Mouse (Mus musculus) heart, postnatal 10 days (tissue): ENCODE data around the gene Prickle1. TPM values are rescaled to one million over a fixed set of nuclear protein-coding genes. Genes with fewer than 3 reads are reported as not detected.

Experiments
- DNase-seq, 2 experiments: peaks; one replicate each; pipeline ENCODE4 v3.0.0; 2021
- intact Hi-C: fragments of 180-260 bp; cut with DNase I; formaldehyde crosslinking; loops from one replicate; pipeline ENCODE4 v1.15.1; 2025
- total RNA-seq, 2 experiments: library from RNA; stranded (reverse); gene quantifications; 2 replicates each; pipeline ENCODE4 v1.2.3; 2021

The Prickle1 gene
- total RNA-seq, 2 experiments from 2014 or later: 24.1 to 36.4 TPM

GRCm38 (mm10) chr15:93515316-93515715, 80.4 kb downstream of the Prickle1 start:
- intact Hi-C loops: loop anchor here (5.0 kb wide), 2 partner anchors 243 to 697 kb away; no protein-coding TSS in a partner anchor
- no peak for DNase-seq

GRCm38 (mm10) chr15:93513939-93514341, 81.8 kb downstream of the Prickle1 start:
- DNase-seq: peak; percentile 35 to 48
- intact Hi-C loops: no loop called here

GRCm38 (mm10) chr15:93512437-93512836, 83.3 kb downstream of the Prickle1 start:
- intact Hi-C loops: no loop called here

GRCm38 (mm10) chr15:93510690-93511336, 84.9 kb downstream of the Prickle1 start:
- intact Hi-C loops: no loop called here
- no peak for DNase-seq

More at GRCm38 (mm10) chr15:93512437-93512836, 83.3 kb downstream of the Prickle1 start:
- DNase-seq: no peak

GRCm38 (mm10) chr15:93504808-93505207, 90.9 kb downstream of the Prickle1 start:
- intact Hi-C loops: no loop called here
- DNase-seq: no peak

- intact Hi-C loops: no loop called here
- no peak for DNase-seq
These were observed 92.4 kb downstream of the Prickle1 start for GRCm38 (mm10) chr15:93503201-93503745.

GRCm38 (mm10) chr15:93502703-93503102, 93.0 kb downstream of the Prickle1 start:
- intact Hi-C loops: no loop called here

GRCm38 (mm10) chr15:93499866-93500265, 95.8 kb downstream of the Prickle1 start:
- intact Hi-C loops: no loop called here
- DNase-seq: no peak

More at GRCm38 (mm10) chr15:93502703-93503102, 93.0 kb downstream of the Prickle1 start:
- DNase-seq: no peak

GRCm38 (mm10) chr15:93494700-93495099, 101.0 kb downstream of the Prickle1 start:
- intact Hi-C loops: no loop called here
- peak; percentile 28 for DNase-seq

GRCm38 (mm10) chr15:93489597-93489996, 106.1 kb downstream of the Prickle1 start:
- no peak for DNase-seq
- intact Hi-C loops: no loop called here

GRCm38 (mm10) chr15:93486066-93486465, 109.6 kb downstream of the Prickle1 start:
- no peak for DNase-seq
- intact Hi-C loops: no loop called here

GRCm38 (mm10) chr15:93485252-93485651, 110.4 kb downstream of the Prickle1 start:
- intact Hi-C loops: no loop called here
- DNase-seq: no peak

- intact Hi-C loops: no loop called here
- DNase-seq: no peak
These were observed 111.4 kb downstream of the Prickle1 start for GRCm38 (mm10) chr15:93484261-93484710.

- DNase-seq: no peak
- intact Hi-C loops: no loop called here
These were observed 114.6 kb downstream of the Prickle1 start for GRCm38 (mm10) chr15:93481112-93481511.

- peak; percentile 24 to 25 for DNase-seq
- intact Hi-C loops: no loop called here
These were observed 116.2 kb downstream of the Prickle1 start for GRCm38 (mm10) chr15:93479445-93479844.

GRCm38 (mm10) chr15:93478676-93479075, 117.0 kb downstream of the Prickle1 start:
- intact Hi-C loops: no loop called here
- no peak for DNase-seq

- intact Hi-C loops: no loop called here
- DNase-seq: no peak
These were observed 118.0 kb downstream of the Prickle1 start for GRCm38 (mm10) chr15:93477729-93478128.

- no peak for DNase-seq
- intact Hi-C loops: no loop called here
These were observed 120.0 kb downstream of the Prickle1 start for GRCm38 (mm10) chr15:93475688-93476087.

GRCm38 (mm10) chr15:93474277-93474676, 121.4 kb downstream of the Prickle1 start:
- intact Hi-C loops: no loop called here
- DNase-seq: no peak

- intact Hi-C loops: no loop called here
- DNase-seq: no peak
These were observed 123.6 kb downstream of the Prickle1 start for GRCm38 (mm10) chr15:93472089-93472488.

GRCm38 (mm10) chr15:93471651-93472050, 124.0 kb downstream of the Prickle1 start:
- intact Hi-C loops: no loop called here
- DNase-seq: no peak

- intact Hi-C loops: no loop called here
- DNase-seq: no peak
These were observed 134.6 kb downstream of the Prickle1 start for GRCm38 (mm10) chr15:93461066-93461465.
